Mouse (Mus musculus) retina, postnatal 1 day (tissue): ENCODE data around the gene Galnt6.

Source experiments
- DNase-seq: peaks from one replicate; pipeline ENCODE4 v3.0.0-alpha.2; 2012

Gene Galnt6

GRCm38 (mm10) chr15:100719217-100719616 is 10.0 kb downstream of the Galnt6 start:
- DNase-seq = no peak

DNA sequence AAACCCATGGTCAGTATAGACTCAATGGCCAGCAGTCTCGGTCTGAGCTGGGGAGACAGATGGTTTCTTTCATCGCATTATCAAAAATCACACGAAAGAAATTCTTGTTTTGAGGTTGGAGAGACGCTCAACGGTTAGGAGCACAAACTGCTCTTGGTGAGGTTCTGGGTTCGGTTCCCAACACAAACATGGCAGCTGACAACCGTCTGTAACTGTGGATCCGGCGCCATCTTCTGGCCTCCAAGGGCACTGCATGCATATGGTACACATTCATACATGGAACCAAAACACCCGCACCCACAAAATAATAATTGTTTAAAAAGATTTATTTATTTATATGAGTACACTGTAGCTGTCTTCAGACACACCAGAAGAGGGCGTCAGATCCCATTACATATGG is 10.6 kb downstream of the Galnt6 start:
- DNase-seq = no peak

- no peak for DNase-seq
Measured at GRCm38 (mm10) chr15:100717933-100718332, 11.2 kb downstream of the Galnt6 start.

DNA sequence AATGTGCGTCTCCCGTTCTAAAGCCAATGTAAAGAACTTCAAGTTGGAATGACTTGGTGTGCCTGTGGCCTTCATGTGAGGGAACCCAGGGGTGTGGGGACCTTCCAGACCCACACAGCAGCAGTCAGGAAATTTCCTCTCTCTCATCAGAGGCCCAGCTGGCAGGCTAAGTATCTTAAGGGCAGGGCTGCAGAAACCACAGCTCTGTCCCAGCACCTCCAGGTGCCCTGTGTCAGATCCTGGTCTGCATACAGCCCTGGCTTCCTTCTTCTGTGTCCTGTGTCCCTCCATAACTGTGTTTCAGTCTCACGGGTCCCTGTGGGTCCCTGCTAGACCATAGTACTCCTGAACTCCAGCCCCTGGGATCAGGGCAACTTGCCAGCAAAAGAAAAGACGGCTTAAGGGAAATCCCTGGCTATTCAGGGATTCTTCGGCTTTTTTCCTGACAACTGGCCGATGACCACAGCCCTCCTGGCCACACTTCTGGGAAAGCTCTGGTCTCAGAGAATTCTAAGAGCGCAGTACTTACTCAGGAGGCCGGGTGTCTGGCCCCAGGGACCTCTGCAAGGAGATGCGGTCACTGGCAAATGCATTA is 13.7 kb downstream of the Galnt6 start:
- DNase-seq = peak; percentile 40

- DNase-seq = no peak
Measured at GRCm38 (mm10) chr15:100714470-100714869, 14.7 kb downstream of the Galnt6 start.

GRCm38 (mm10) chr15:100710838-100711237 is 18.3 kb downstream of the Galnt6 start:
- no peak for DNase-seq

GRCm38 (mm10) chr15:100708433-100709078 is 20.6 kb downstream of the Galnt6 start:
- DNase-seq = no peak

- no peak for DNase-seq
Measured at GRCm38 (mm10) chr15:100706226-100706625, 22.9 kb downstream of the Galnt6 start.

GRCm38 (mm10) chr15:100705376-100705775 is 23.8 kb downstream of the Galnt6 start:
- no peak for DNase-seq

GRCm38 (mm10) chr15:100703913-100704312 is 25.3 kb downstream of the Galnt6 start:
- no peak for DNase-seq

GRCm38 (mm10) chr15:100701856-100702255 is 27.3 kb downstream of the Galnt6 start:
- no peak for DNase-seq

- no peak for DNase-seq
Measured at GRCm38 (mm10) chr15:100701108-100701507, 28.1 kb downstream of the Galnt6 start.

- no peak for DNase-seq
Measured at GRCm38 (mm10) chr15:100700424-100700823, 28.8 kb downstream of the Galnt6 start.

- peak; percentile 44 for DNase-seq
Measured at GRCm38 (mm10) chr15:100699386-100699785, 29.8 kb downstream of the Galnt6 start.

DNA sequence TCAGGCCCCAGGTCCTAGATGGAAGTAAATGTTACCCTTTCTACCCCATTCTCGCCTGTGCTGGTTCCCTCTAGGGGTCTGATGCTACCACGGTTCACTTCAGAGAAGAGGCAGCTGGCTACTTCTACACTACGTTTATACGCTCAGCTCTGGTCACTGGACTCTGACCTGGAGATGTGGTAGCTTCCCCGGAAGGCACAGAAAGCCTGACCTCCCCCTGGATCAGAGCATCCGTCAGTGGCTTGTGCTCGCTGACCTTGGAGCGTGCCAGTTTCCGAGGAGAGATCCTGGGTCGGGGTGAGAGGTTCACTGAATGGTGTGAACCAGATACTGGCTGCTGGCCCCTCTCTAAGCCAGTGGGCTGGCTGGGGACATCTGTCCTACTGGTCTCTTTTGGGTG is 31.1 kb downstream of the Galnt6 start:
- DNase-seq = no peak

DNA sequence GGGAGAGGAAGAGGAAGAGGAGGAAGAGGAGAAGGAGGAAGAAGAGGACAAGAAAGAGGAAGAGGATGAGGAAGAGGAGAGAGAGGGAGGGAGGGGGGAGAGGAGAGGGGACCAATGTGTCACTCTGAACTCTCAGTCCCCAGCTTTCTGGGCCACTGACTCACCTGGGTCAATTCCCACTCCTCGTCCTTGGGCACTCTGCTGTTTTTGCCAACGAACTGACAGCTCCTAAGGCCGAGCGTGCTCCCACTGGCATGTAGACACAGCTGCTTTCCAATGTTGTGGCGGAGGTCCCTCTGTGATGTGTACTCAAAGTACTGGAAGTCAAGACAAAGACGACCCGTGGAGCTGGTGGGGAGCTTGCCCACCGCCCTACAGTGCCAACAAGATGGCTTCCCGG is 34.8 kb downstream of the Galnt6 start:
- DNase-seq = no peak

GRCm38 (mm10) chr15:100691990-100692389 is 37.2 kb downstream of the Galnt6 start:
- no peak for DNase-seq

- no peak for DNase-seq
Measured at GRCm38 (mm10) chr15:100687430-100687971, 41.7 kb downstream of the Galnt6 start, which contains the start of gene Cela1. Gene Cela1, minus strand, starts transcription at chr15:100687921.

- DNase-seq = no peak
Measured at GRCm38 (mm10) chr15:100686989-100687388, 42.2 kb downstream of the Galnt6 start.

DNA sequence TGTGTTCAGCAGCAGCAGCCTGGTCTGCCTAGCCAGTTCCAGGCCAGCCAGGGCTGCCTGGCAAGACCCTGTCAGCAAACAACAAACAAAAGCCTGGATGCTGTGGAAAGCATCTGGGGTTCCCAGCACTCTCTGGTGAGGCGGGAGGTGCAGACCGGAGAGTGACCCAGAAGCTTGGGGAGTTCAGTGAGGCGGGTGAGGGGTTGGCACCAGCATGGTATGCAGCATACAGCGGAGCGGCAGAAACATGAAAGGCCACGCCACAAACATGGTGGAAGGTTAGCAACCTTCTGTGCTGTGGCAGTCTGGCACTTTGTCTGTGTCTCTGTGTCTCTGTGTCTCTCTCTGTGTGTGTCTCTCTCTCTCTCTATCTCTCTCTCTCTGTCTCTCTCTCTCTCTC is 42.7 kb downstream of the Galnt6 start:
- DNase-seq = no peak

DNA sequence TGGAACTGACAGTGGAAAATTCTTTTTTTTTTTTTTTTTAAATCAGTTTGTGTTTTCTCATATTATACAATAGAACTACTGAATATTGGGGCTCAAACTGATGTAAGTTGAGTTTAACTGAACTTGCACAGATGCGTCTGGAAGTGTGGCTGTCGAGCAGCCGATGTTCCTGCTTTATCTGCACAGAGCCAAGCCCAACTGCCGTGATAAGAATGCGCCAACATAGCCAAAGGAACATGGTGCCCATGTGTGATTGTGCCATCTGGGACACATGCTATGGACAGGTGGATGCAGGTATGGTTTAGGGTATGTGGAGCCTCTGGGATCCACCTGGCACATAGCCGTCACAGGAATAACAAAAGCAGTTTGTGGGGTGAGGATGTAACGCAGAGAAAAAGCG is 43.3 kb downstream of the Galnt6 start:
- DNase-seq = no peak

DNA sequence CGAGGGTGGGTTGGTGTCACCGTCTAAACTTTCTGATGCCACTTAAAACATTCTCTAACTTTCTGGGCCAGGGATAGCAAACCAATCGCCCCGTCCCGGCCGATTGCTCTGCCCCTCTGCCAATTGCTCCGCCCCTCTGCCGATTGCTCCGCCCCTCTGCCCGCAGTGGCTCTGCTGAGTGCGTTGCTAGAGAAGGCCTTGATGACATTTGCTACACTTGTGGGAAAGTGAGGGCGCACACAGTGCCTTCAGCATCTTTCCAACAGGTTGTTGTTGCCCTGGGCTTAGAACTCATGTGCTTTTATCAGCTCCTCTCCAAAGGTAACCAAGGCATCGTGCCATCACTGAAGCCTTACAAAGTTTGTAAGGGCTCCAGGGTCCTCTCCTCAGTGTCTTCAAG is 43.9 kb downstream of the Galnt6 start:
- no peak for DNase-seq

- no peak for DNase-seq
Measured at GRCm38 (mm10) chr15:100684450-100684849, 44.7 kb downstream of the Galnt6 start.

DNA sequence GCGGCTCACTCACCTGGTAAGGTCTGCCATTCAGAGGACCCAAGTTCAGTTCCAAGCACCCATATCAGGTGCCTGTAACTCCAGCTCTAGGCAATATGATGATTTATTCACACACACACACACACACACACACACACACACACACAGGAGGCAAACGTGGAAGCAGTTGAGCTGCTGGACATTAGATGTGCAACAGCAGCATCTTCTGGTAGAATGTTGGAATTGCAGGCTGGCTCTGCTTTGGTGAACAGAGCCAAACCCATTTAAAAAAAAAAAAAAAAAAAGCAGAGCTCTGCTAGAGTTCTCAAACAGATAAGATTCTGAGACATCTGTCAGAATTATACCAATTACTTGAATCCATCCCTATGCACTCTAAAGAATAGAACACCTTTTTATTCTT is 46.1 kb downstream of the Galnt6 start:
- peak; percentile 89 for DNase-seq

- DNase-seq = no peak
Measured at GRCm38 (mm10) chr15:100681770-100682169, 47.4 kb downstream of the Galnt6 start.
